Mouse (Mus musculus) lung, postnatal 0 days (tissue): ENCODE results near the gene Clstn1. TPM values are rescaled to one million over a fixed set of nuclear protein-coding genes. Genes with fewer than 3 reads are reported as not detected.

Source experiments
- ATAC-seq: fragments of 200-750 bp; cut with Nextera tagmentation; 2 replicates; pipeline ENCODE4 v1.8.0; 2017; ENCODE audit warnings: moderate library complexity
- DNase-seq: peaks from one replicate; pipeline ENCODE4 v3.0.0-alpha.2; 2016; ENCODE audit warnings: low spot score
- H3K27ac ChIP-seq: fragments of 300-500 bp; sonication (generic); 2 replicates; pipeline ENCODE4 v1.5.1; 2014; ENCODE audit warnings: antibody characterized with exemption, mild to moderate bottlenecking, low read length, mixed read lengths
- H3K27me3 ChIP-seq: fragments of 300-500 bp; sonication (generic); replicated peaks from 2 replicates; pipeline ENCODE4 v1.6.1; 2014; ENCODE audit warnings: low read length, mixed read lengths; ENCODE audit not compliant: insufficient read depth
- H3K36me3 ChIP-seq: fragments of 300-500 bp; sonication (generic); 2 replicates; pipeline ENCODE4 v1.6.1; 2014; ENCODE audit warnings: low read length, mixed read lengths; ENCODE audit not compliant: insufficient read depth
- H3K4me1 ChIP-seq: fragments of 300-500 bp; sonication (generic); 2 replicates; pipeline ENCODE4 v1.6.1; 2014; ENCODE audit warnings: antibody characterized with exemption, low read depth, low read length, mixed read lengths; ENCODE audit not compliant: insufficient read depth
- H3K4me2 ChIP-seq: fragments of 300-500 bp; sonication (generic); replicated peaks from 2 replicates; pipeline ENCODE4 v1.6.1; 2014; ENCODE audit warnings: low read depth, mild to moderate bottlenecking, low read length, moderate library complexity, mixed read lengths
- H3K4me3 ChIP-seq: fragments of 300-500 bp; sonication (generic); 2 replicates; pipeline ENCODE4 v1.5.1; 2014; ENCODE audit warnings: low read depth, low read length
- H3K9ac ChIP-seq: fragments of 300-500 bp; sonication (generic); replicated peaks from 2 replicates; pipeline ENCODE4 v1.6.1; 2014; ENCODE audit warnings: low read depth, mild to moderate bottlenecking
- H3K9me3 ChIP-seq: fragments of 300-500 bp; sonication (generic); 2 replicates; pipeline ENCODE4 v1.6.1; 2016; ENCODE audit warnings: low read length, mixed read lengths
- CTCF ChIP-seq: IDR thresholded peaks from 2 replicates; pipeline ENCODE4 v1.5.1; 2016; ENCODE audit warnings: antibody characterized with exemption, mild to moderate bottlenecking
- EP300 ChIP-seq: IDR thresholded peaks from 2 replicates; pipeline ENCODE4 v1.6.1; 2016; ENCODE audit warnings: antibody characterized with exemption, mild to moderate bottlenecking, control low read depth
- WGBS: fragments of 180-500 bp; shearing (Covaris S2); extraction: QIAGEN DNeasy Blood & Tissue Kit; methylation state at CpG from one replicate; pipeline ENCODE4 v1.1.7; 2014; 5-methylcytosine and 5-hydroxymethylcytosine counted together
- polyA plus RNA-seq: library from polyadenylated mRNA; unstranded; fragments of >200 nt; fragmentation: Nextera tagmentation; extraction: Ambion mirVana; gene quantifications from 2 replicates; pipeline ENCODE4 v1.2.1, GENCODE M21; 2015

Clstn1 gene
- polyA plus RNA-seq, 1 experiment from 2014 or later, result 43.6 TPM

DNA sequence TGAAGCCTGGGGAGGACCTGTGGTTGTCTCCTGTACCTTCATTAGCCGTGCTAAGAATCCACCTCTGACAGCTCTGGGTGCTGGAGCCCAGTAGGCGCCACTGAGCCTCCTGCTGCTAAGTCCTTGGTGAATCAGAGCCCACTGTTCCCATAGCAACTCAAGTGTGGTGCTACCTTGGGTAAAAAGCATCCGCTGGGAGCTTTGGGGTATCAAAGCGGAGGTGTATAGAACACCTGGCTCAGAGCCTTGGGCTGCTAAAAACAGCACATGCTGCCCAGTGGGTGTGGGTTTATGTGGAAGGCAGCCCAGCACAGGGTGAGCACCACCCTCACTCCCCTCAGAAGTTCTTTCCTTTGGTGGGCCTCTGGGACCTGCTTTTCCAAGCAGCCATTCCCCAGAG, 30.2 kb upstream of the Clstn1 start:
- Histone ChIP-seq H3K9ac (no peak overlapping the region), H3K9me3 (no peaks in the 10 kb centered on the region), H3K4me3 (no peak overlapping the region), H3K36me3 (no peaks in the 10 kb centered on the region), H3K27me3 (no peaks in the 10 kb centered on the region), H3K4me1 (no peaks in the 10 kb centered on the region), H3K27ac (no peak overlapping the region), H3K4me2 (no peak overlapping the region)
- WGBS, result 85% methylated on average over 4 of the region's 4 CpGs
- TF ChIP-seq EP300, result no peak
- no peak for TF ChIP-seq CTCF
- ATAC-seq (no peak), DNase-seq (no peak)

DNA sequence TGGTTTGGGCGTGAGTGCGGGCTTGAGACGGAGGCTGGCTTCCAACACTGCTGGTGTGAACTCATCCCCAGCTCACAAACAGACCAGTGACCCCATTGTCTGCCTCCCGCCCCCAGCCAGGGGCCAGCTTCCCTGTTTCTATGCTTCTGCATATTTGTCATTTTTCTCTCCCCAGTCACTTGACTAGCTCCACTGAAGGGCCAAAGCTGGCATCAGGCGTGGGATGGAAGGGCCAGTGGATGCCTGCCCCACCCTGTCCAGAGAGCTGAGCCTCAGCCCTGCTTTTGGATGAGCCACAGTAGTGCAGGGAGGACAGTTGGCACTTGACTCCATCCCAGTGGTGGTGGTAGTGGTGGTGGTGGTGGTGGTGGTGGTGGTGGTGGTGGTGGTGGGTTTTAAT, 28.4 kb upstream of the Clstn1 start:
- 85% methylated on average over 5 of the region's 5 CpGs for WGBS
- ATAC-seq (peak; percentile 75), DNase-seq (peak; percentile 22)
- Histone ChIP-seq H3K27ac (no peak overlapping the region), H3K9ac (no peak overlapping the region), H3K4me2 (no peak overlapping the region), H3K4me3 (no peak overlapping the region), H3K27me3 (no peaks in the 10 kb centered on the region), H3K36me3 (no peaks in the 10 kb centered on the region), H3K4me1 (peaks cover 3% of the 10 kb centered on the region; the same call in 1 of the 2 replicates), H3K9me3 (no peaks in the 10 kb centered on the region)
- TF ChIP-seq CTCF (no peak), EP300 (no peak)

DNA sequence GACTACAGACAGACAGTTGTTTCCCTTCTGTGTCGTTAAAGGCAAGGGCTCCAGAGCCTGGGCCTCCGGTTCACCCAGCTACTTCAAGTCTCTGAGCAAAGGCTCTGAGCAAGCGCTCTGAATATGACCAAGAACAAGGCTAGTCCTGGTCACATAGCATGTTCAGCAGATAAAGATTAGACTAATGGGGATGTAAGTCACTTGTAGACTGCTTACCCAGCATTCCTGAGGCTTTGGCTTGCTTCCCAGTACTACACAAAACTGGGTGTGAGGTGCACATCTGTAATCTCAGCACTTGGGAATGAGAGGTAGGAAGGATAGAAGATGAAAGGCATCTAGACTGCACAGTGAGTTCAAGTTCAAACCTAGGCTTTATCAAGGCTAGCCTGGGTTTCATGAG, 27.9 kb upstream of the Clstn1 start:
- WGBS, result 39% methylated on average over 3 of the region's 3 CpGs
- TF ChIP-seq CTCF (no peak), EP300 (no peak)
- H3K27me3 ChIP-seq, result no peaks in the 10 kb centered on the region
- H3K9ac ChIP-seq, result no peak overlapping the region
- H3K4me1 ChIP-seq, result peaks cover 6% of the 10 kb centered on the region
- no peak overlapping the region for H3K4me3 ChIP-seq
- H3K4me2 ChIP-seq, result no peak overlapping the region
- DNase-seq (peak; percentile 52), ATAC-seq (peak; percentile 71)
- H3K36me3 ChIP-seq, result no peaks in the 10 kb centered on the region
- H3K9me3 ChIP-seq, result no peaks in the 10 kb centered on the region
- no peak overlapping the region for H3K27ac ChIP-seq

DNA sequence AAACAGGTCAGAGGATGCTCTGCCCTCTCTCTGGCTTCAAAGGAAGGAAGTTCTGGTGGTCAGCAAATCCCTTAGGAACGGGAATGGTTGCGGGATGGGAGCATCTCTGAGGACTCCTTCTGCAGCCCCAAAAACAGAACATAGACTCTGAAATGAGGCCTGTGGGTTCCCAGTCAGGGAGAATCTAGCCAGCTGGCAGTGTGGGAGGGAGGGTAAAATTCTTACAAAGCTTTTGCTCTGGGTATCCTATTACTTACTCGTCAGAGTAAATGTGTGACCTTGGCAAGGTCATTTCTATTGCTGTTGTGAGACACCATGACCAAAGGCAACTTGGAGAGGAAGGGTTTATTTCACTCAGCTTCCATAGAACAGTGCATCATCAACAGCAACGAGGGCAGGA, 24.9 kb upstream of the Clstn1 start:
- 85% methylated on average over 4 of the region's 4 CpGs for WGBS
- H3K27ac ChIP-seq, result no peak overlapping the region
- no peak overlapping the region for H3K9ac ChIP-seq
- TF ChIP-seq CTCF (no peak), EP300 (no peak)
- H3K4me1 ChIP-seq, result peaks cover 9% of the 10 kb centered on the region
- no peaks in the 10 kb centered on the region for H3K36me3 ChIP-seq
- H3K27me3 ChIP-seq, result no peaks in the 10 kb centered on the region
- ATAC-seq (no peak), DNase-seq (no peak)
- H3K4me2 ChIP-seq, result no peak overlapping the region
- H3K9me3 ChIP-seq, result no peaks in the 10 kb centered on the region
- no peak overlapping the region for H3K4me3 ChIP-seq

DNA sequence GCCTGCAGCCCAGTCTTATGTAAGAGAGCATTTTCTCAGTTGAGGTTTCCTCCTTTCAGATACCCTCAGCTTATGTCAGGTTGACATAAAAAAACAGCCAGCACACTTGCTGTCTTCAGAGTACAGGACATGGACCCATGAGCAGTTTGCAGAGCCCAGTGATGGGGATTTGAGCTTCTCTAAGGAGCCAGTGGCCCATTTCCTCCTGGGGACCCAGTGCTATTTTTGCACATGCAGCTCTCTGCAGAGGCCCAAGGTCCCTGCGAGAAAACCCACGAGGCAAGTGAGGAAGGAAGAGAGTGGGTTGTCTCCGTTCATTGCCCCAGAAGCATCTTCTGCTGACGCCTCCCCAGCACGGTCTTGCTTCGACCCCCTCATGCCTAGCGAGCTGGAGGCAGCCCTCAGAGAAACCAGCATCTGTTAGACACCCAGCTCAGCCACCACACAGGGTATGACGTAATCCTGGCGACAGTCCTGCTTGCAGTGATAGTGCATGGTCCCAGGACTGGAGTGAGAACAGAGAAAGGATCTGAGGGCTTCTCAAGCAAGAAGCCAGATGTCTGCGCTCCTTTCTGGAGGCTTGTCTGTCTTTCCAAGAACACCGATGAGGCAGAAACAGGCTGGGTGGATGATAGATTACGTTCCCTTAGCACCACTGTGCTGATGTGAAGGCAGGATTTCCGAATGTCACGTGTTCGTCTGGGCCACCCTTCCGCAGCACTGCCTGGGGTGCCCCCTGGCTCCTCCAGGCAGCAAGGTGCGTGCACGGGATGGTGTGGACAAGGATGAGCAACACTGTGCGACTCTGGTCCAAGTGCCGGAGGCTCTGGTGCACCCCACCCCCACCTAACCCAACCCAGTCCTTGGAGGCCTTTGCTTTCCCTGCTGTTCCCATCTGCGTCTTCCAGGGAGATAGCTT, 24.0 kb upstream of the Clstn1 start:
- H3K4me1 ChIP-seq, result peaks cover 9% of the 10 kb centered on the region
- H3K9ac ChIP-seq, result no peak overlapping the region
- no peaks in the 10 kb centered on the region for H3K9me3 ChIP-seq
- TF ChIP-seq EP300, result no peak
- TF ChIP-seq CTCF, result peak; percentile 30
- H3K27me3 ChIP-seq, result no peaks in the 10 kb centered on the region
- 0 out of 2 replicates have a peak overlapping the region, but pooled peaks have one; percentile 2 for H3K27ac ChIP-seq
- WGBS, result 46% methylated on average over 21 of the region's 21 CpGs
- H3K4me3 ChIP-seq, result no peak overlapping the region
- DNase-seq (peak; percentile 47), ATAC-seq (peak; percentile 42)
- H3K4me2 ChIP-seq, result peak overlapping the region; percentile 20; the same call in 1 of the 2 replicates
- H3K36me3 ChIP-seq, result no peaks in the 10 kb centered on the region

DNA sequence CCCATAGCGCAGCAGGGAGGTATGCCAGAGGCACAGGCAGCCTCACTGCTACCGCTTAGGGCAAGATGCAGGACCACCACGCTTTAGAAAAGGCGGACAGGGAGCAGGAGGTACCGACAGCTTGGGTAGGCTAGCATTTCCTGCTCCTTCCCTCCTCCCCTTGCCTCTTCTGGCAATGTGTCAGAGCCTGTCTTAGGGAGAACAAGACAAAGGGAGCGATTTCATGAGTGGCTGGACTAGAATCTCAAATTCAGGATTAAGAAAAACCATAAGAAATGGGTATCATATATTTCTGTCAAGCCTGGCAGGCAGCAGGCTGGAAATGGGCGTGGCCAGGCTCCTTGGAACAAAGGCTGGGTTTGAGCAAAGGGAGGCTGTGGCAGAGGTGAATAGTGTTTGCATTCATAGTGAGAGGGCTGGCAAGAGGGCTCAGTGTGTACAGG, 23.3 kb upstream of the Clstn1 start:
- ATAC-seq (no peak), DNase-seq (peak; percentile 27)
- Histone ChIP-seq H3K4me1 (peaks cover 9% of the 10 kb centered on the region), H3K4me2 (peak overlapping the region; percentile 20; the same call in 1 of the 2 replicates), H3K9me3 (no peaks in the 10 kb centered on the region), H3K36me3 (no peaks in the 10 kb centered on the region), H3K27me3 (no peaks in the 10 kb centered on the region), H3K4me3 (no peak overlapping the region), H3K9ac (no peak overlapping the region), H3K27ac (0 out of 2 replicates have a peak overlapping the region, but pooled peaks have one; percentile 2)
- 34% methylated on average over 7 of the region's 7 CpGs for WGBS
- TF ChIP-seq CTCF (no peak), EP300 (no peak)
